Mouse (Mus musculus) thymus, adult 2 months (tissue): ENCODE results near the gene Colec11. TPM values are rescaled to one million over a fixed set of nuclear protein-coding genes. Genes with fewer than 3 reads are reported as not detected.

Experiments
- DNase-seq: peaks from one replicate; pipeline ENCODE4 v3.0.0; 2021
- H3K27ac ChIP-seq: fragments of 200-500 bp; 2 replicates; pipeline ENCODE4 v1.5.1; 2012; ENCODE audit warnings: low read length, control low read depth; ENCODE audit not compliant: control insufficient read depth, insufficient read depth
- H3K27me3 ChIP-seq: fragments of 200-500 bp; 2 replicates; pipeline ENCODE4 v1.6.1; 2012; ENCODE audit warnings: mild to moderate bottlenecking, low read length, moderate library complexity, mixed read lengths; ENCODE audit not compliant: control insufficient read depth, insufficient read depth
- H3K36me3 ChIP-seq: fragments of 200-500 bp; 2 replicates; pipeline ENCODE4 v1.6.1; 2012; ENCODE audit warnings: mild to moderate bottlenecking, low read length, moderate library complexity; ENCODE audit not compliant: control insufficient read depth, insufficient read depth
- H3K4me1 ChIP-seq: fragments of 200-500 bp; replicated peaks from 2 replicates; pipeline ENCODE4 v1.6.1; 2012; ENCODE audit warnings: low read length; ENCODE audit not compliant: control insufficient read depth, insufficient read depth
- H3K4me3 ChIP-seq: fragments of 200-500 bp; 2 replicates; pipeline ENCODE4 v1.5.1; 2012; ENCODE audit warnings: mild to moderate bottlenecking, low read length, control low read depth, moderate library complexity; ENCODE audit not compliant: control insufficient read depth, insufficient read depth
- CTCF ChIP-seq: fragments of 200-500 bp; IDR thresholded peaks from 2 replicates; pipeline ENCODE4 v1.5.1; 2012; ENCODE audit warnings: mild to moderate bottlenecking, control low read depth, low read length, moderate library complexity, borderline replicate concordance; ENCODE audit not compliant: control insufficient read depth, poor library complexity, insufficient read depth; ENCODE audit errors: extremely low read depth
- POLR2A ChIP-seq: fragments of 200-500 bp; IDR thresholded peaks from 2 replicates; pipeline ENCODE4 v1.6.1; 2012; ENCODE audit warnings: mild to moderate bottlenecking, low read length, control low read depth, moderate library complexity; ENCODE audit not compliant: control insufficient read depth, poor library complexity, insufficient read depth; ENCODE audit errors: extremely low read depth
- WGBS: fragments of 180-500 bp; shearing (Covaris S2); methylation state at CpG from one replicate; pipeline ENCODE4 v1.1.7; 2018; 5-methylcytosine and 5-hydroxymethylcytosine counted together
- polyA plus RNA-seq: library from polyadenylated mRNA; depleted of rRNA; stranded (reverse); fragments of >200 nt; gene quantifications from 2 replicates; pipeline ENCODE4 v1.2.3, GENCODE M21; 2012; rRNA removed

Gene Colec11
- polyA plus RNA-seq: 0.56 and 1.8 TPM in 2 replicates

GRCm38 (mm10) chr12:28623195-28623594 lies at the start of gene Colec11:
Gene Colec11 (minus strand): TSS chr12:28623377.
- TF ChIP-seq CTCF (no peak), POLR2A (no peak)
- H3K36me3 ChIP-seq: no peaks in the 10 kb centered on the region; the same call in 1 of the 2 replicates
- DNase-seq: no peak
- WGBS: 57% methylated on average over 5 of the region's 5 CpGs
- no peak within 1 kb of the TSS for H3K27ac ChIP-seq
- no peak within 1 kb of the TSS for H3K4me3 ChIP-seq
- H3K27me3 ChIP-seq: no peaks in the 10 kb centered on the region
- no peaks in the 10 kb centered on the region for H3K4me1 ChIP-seq

- no peak overlapping the region for H3K4me3 ChIP-seq
- H3K4me1 ChIP-seq: no peaks in the 10 kb centered on the region
- no peaks in the 10 kb centered on the region for H3K27me3 ChIP-seq
- H3K27ac ChIP-seq: no peak overlapping the region
- TF ChIP-seq CTCF (no peak), POLR2A (no peak)
- 42% methylated on average over 8 of the region's 8 CpGs for WGBS
- no peaks in the 10 kb centered on the region for H3K36me3 ChIP-seq
- no peak for DNase-seq
Measured at GRCm38 (mm10) chr12:28667287-28667686, 44.1 kb upstream of the Colec11 start.

DNA sequence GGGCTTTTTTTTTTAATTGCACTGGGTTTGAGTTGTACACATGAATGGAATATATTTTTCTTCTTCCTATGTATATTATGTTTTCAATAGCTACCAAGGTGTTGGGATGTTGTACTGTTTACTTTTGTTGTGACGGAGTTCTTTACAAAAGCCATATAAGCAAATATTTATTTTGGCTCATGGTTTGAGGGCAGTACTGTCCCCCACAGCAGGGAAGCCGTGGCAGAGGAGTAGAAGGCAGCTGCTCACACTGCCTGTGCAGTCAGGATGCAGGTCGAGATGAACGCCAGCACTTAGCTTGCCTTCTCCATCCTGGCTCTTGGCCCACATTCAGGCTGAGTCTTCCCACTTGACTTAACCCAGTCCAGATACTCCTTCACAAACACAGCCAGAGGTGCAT lies 43.6 kb upstream of the Colec11 start:
- Histone ChIP-seq H3K27ac (no peak overlapping the region), H3K4me1 (no peaks in the 10 kb centered on the region), H3K4me3 (no peak overlapping the region), H3K36me3 (no peaks in the 10 kb centered on the region), H3K27me3 (no peaks in the 10 kb centered on the region)
- TF ChIP-seq CTCF (no peak), POLR2A (no peak)
- DNase-seq: no peak
- 84% methylated on average over 4 of the region's 4 CpGs for WGBS

DNA sequence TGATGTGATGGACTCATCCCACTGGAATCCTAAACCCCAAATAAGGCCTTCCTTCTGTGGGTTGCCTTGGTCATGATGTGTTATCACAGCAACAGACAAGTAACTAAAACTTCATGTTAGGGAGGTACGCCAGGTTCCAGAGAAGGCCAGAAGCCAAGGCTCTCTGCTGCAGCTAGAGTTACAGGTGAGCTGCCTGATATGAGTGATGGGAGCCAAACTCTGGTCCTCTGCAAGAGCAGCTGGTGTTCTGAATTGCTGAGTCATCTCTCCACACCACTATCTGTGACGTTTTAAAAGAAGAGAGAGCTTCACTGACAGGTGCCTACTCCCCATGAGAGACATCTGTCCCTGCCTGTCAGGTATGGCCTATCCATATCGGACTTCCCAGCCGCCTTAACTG lies 39.5 kb upstream of the Colec11 start:
- peaks cover 24% of the 10 kb centered on the region for H3K36me3 ChIP-seq
- DNase-seq: no peak
- no peak overlapping the region for H3K4me3 ChIP-seq
- no peaks in the 10 kb centered on the region; the same call in 1 of the 2 replicates for H3K27me3 ChIP-seq
- no peak overlapping the region for H3K27ac ChIP-seq
- TF ChIP-seq POLR2A: no peak
- TF ChIP-seq CTCF: no peak
- WGBS: 75% methylated on average over 4 of the region's 4 CpGs
- no peaks in the 10 kb centered on the region for H3K4me1 ChIP-seq

DNA sequence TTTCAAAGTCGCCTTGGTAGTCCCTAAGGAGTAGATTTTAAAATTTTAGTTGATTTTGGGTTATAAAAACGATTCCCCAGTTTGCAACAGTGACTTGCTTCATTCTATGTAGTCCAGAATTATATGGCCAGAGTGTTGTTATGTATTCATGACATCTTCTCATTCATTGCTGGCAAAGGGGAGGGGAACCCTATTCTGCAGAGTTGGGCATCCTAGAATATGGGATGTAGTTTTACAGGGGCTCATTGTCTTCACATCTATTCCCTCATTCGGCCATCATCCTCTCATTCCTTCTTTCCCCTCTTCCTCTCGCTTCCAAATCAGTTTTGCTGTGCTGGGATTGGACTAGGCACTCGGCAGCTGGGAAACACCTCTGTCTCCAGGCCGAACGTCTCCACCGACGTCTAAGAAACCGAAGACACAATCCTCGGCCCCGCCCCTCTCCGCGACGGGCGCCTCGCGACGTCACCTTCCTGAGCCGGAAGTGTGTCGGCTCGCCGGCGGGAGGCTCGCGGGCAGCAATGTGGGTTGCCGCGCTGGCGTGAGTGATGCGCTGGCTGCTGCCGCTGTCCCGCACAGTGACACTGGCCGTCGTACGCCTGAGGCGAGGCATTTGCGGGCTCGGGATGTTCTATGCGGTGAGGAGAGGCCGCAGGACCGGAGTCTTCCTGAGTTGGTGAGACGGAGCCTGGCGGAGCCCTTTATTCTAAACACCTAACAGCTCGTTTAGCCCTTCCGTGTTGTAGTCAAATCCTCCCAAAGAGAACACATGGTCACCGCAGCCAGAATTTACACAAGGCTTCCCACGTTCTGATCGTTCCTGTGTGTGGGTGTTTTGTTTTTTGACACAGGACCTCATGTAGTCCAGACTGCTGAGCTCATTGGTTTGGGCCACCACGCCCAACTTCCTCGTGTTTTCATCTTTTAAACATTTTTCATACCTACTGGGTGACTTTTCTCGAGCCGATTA lies 26.2 kb upstream of the Colec11 start, which contains the start of gene Rnaseh1:
TSS of gene Rnaseh1 (plus strand) at position 462 of the 970 bp plus-strand sequence.
- H3K4me1 ChIP-seq: peaks cover 4% of the 10 kb centered on the region
- peak; percentile 72 for TF ChIP-seq POLR2A
- TF ChIP-seq CTCF: no peak
- no peaks in the 10 kb centered on the region for H3K27me3 ChIP-seq
- 3% methylated on average over 52 of the region's 52 CpGs for WGBS
- peak; percentile 91 for DNase-seq
- H3K36me3 ChIP-seq: no peaks in the 10 kb centered on the region
- no peak within 1 kb of the TSS for H3K27ac ChIP-seq
- peak within 1 kb of the TSS; percentile 74 for H3K4me3 ChIP-seq

- Histone ChIP-seq H3K36me3 (peaks cover under 1% of the 10 kb centered on the region), H3K4me1 (peaks cover 12% of the 10 kb centered on the region; the same call in 1 of the 2 replicates), H3K27ac (no peak overlapping the region), H3K4me3 (no peak overlapping the region), H3K27me3 (no peaks in the 10 kb centered on the region)
- DNase-seq: no peak
- WGBS: 59% methylated on average over 2 of the region's 2 CpGs
- TF ChIP-seq POLR2A: no peak
- TF ChIP-seq CTCF: no peak
Measured at GRCm38 (mm10) chr12:28638778-28639177, 15.6 kb upstream of the Colec11 start.
